Mouse (Mus musculus) lung, postnatal 14 days (tissue): Measurements from ENCODE around the gene Tnfrsf8.

ENCODE experiments used
- DNase-seq: peaks from one replicate; pipeline ENCODE4 v3.0.0; 2021

Tnfrsf8 gene

DNA sequence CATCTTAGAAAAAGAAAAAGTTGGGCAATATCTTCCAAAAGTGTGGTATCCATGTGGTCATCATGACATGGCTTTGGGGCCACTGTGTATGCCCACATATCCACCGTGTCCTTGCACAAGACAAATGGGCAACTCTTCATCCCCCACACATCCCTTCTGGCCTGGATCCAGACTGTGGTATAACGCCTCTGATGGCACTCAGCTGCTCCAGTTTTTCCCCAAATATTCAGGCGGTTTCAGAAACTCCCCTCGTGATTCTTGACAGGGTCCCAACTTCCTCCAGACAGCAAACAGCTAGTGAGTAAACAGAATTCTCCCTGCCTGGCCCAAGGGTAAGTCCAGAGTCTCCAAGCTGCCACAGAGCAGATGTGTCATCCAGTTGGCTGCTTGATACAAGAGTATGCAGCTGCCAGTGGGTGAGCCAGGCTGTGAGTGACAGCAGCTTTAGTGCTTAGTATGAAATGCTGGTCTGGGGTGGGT lies 47.3 kb downstream of the Tnfrsf8 start:
- peak; percentile 52 for DNase-seq

DNA sequence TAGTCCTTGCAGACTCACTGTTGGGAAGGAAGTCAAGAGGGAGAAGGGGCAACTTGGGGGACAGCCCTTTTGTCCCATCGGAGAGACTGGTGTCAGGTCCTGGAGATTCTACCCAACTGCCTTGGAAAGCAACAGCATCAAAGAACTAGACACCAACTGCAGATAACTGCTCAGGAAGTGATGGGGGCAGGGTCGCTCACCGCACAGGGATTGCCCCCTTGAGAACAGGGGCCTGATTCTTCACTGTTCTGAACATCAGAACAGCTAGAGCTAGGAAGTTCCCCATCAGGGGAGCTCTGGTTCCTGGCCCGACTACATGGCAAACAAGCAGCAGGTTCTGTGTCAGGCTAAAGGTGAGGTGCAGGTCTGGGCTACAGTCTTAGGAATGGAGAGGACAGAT lies 48.5 kb downstream of the Tnfrsf8 start:
- DNase-seq, result no peak

DNA sequence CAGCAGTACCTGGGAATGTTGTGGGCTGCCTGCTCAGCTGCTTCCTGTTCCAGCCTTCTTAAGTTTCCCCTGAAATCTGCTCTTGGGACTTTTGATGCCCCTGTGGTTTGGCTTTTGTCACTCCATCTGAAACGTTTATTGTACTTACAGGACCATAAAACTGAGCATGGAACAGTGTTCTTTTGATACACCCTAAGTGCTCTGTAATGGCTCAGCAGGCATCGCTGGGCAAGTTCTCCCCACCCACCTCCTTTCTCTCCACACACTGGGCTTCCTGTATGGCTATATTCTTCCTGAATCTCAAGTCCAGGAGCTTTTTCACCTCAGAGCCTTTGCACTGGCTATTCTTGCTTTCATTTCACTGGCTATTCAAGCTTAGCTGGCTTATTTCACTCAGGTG lies 50.2 kb downstream of the Tnfrsf8 start:
- DNase-seq, result no peak

DNA sequence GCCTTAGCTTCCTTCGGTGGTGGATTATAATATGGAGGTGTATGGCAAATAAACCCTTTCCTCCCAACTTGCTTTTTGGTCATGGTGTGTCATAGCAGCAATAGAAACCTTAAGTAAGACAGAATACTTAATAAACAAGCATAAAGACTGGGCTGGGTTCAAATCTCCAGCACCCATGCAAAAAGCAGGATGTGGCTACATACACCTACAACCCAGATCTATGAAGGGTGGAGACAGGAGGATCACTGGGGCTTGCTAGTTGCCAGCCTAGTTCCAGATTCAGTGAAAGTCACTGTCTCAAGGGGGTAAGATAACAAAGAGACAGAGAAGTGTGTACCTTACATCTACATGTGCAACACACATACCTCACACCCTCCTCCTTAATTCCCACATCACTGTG lies 51.4 kb downstream of the Tnfrsf8 start:
- no peak for DNase-seq

DNA sequence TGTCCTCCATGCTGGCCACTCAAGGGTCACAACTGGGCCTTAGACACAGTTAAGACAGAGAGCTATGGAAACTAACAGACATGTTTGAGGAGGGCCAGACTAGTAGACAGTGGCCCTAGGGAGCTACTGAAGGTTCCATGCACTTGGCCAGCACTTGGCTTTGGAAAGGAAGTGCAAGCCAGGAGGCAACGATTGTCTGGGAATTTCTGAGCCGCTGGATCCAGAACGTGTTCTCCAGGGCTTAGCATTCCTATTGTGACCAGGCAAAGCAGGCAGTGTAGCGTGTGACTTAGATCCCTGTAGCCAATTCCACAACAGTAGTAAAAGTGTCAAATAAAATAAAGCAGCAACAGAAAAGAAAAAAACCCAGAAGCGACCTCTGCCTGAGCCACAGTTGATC lies 54.2 kb downstream of the Tnfrsf8 start:
- DNase-seq, result no peak

DNA sequence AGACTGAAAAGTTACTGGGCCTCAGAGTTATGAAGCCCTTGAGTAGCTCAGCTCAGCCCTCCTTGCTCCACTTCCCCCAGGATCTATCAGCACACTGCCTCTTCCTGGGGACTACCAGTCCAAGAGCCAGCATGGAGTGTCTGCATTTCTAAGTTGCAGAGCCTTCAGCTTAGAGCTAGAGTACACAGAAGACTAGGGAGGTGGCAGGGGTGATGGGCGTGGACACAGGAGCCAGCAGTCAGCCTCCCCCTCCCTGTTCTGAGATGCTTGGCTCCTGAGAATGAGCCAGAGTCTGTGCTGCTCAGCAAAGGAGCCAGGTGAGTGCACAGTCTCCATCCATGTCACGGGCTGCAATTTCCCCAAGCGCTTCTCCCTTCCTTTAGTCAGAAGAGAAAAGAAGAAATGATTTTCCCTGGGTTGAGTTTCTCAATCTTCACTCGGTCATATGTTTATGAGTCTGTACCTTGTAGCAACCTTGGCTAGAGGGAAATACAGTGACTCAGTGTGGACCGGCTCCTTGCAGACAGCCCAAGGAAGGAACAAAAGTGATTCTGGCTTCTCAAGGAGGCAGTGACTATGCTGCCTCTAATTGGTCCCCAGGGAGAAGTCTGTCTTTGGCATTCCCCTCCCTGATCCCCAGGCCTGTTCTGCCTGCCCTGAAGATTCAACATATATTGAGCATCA lies 57.1 kb downstream of the Tnfrsf8 start:
- DNase-seq, result no peak

DNA sequence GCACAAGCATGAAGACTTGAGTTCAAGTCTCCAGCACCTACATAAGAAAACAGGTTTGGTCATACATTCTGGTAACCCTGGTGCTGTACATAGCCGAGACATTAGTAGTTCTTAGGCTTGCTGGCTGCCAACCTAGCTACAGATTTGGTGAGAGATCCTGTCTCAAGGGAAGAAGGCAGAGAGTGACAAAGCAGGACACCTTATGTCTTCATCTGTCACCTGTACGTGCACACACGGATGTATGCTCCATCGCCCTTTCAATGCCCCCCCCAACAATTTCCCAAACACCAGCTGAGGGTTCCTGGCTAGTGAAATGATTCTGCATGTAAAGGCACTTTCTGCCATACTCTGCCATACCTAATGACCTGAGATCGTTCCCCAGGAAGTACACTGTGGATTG lies 58.8 kb downstream of the Tnfrsf8 start:
- no peak for DNase-seq

DNA sequence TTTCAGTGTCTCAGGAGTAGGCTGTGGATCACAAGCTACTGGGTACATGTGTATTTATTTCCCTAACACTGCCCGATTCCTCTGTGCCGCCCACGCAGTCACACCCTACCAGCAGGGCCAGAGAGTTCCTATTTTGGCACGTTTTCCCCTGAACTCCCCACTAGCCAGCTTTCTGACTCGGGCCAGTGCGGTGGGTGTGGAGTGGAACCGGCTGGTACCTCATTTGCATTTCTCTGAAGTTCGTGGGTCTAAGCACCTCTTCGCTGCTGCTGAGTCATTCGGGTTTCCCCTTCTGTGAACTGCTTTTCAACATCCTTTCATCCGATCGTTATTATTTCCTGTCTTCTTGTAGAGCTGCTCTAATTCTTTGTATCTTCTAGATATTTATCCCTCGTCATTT lies 60.5 kb downstream of the Tnfrsf8 start:
- peak; percentile 54 for DNase-seq

DNA sequence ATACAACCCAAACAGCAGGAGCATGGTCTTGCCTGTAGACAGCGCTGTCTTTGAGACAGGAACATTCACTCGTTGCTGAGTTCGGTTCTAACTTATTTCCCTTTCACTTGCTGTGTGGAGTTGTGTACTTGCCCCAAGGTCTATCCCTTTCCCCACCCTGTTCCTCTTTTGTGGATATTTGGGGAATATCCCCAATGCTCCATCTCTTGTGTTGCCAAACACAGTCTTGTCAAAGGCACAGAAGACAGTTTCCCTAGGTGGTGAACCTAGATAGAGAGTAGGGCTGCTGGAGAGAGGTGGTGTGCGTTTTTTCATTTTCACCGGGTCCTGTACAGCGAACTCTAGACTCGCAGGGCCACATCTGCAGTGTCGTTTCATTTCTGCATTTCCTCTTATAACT lies 62.4 kb downstream of the Tnfrsf8 start:
- no peak for DNase-seq

DNA sequence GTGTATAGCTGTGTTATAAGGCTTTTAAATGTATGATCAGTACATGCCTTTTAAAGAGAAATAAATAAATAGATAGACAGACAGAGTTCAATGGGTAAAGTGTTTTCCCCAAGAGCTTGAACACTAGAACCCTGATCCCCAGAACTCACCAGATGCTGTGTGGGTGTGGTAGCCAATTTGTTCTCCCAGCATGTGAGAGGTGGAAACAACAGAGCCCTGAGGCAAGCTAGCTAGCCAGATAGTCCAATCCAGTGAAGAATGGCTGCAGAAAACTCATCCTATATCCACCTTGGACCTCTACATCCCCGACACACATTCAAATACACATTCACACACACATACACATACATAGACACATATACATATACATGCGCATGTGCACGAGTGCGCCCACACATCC lies 63.4 kb downstream of the Tnfrsf8 start:
- DNase-seq, result no peak

DNA sequence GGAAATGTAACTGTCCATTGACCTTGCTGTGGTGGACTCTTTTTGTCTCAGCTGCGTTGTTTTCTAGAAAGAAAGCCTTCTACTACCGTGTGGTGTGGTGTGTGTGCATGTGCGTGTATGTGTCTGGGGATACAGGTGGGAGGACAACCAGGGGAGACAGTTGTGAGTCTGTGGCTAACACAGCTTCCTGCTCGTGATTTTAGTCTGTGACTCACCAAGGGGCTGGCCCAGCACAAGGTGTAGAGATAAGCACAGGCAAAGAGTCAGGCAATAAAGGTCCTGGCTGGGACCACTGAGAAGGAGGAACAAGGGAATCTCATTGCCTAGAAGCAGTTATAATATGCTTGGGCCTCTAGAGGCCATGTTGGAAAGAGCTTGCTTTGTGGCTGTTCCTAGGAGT lies 65.0 kb downstream of the Tnfrsf8 start:
- no peak for DNase-seq

DNA sequence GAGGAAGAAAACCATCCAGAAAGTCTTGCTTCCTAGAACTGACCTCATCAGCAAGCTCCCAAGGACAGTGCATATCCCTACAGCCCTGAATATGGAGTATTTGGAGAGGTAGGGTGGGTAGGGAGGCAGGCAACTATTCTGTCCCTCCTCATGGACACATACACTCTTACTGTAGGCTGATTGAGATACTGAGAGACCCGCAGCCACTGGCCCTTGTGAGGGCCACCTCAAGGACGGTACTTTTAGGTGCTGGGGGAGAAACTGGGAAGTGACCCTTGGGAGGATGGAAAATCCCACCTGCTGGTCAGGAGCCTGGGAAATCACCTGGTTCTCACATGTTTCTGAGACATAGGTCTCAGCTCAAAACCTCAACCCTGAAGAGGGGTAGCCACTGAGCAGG lies 67.4 kb downstream of the Tnfrsf8 start:
- DNase-seq, result no peak

DNA sequence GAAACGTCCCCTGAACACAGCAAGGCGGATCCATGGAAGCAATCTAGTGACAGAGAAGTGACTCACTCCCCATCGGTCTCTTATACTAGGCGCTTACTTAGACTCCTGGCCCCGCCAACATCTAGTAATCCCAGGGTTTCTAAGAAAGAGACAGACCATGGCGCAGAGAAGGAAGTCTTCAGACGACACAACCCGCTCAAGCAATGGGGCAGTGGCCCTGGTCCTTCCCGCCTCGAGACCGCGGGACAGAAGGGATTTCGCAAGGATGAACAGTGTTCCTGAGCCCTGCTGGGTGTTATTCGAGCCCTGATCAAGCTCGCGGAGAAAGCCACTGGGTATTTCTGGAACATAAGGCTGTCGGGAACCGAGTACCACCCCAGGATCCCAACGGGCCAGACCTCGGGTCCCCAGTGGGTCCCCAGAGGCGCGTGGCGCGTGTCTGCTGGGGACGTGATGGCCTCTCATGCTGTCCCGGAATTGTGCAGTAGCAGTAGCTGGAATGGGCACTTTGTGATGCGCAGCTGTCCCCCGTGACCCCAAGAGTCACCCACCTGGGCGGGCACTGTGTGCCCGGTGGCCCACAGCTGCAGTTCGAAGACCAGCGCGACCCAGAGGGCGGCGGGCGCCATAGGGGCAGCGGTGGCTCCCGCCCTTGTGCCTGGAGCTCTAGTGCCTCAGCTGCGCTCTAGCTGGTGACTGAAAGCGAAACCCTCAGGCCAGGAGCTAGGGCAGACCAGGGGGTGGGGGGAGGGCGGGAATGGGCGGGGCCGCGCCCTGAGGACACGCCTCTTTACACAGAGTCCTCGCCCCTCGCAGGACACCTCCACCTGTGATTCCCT lies 68.6 kb downstream of the Tnfrsf8 start, which contains the start of gene Tnfrsf1b:
Gene Tnfrsf1b, minus strand, starts transcription at position 698 of the 839 bp plus-strand sequence.
- peak; percentile 66 for DNase-seq

DNA sequence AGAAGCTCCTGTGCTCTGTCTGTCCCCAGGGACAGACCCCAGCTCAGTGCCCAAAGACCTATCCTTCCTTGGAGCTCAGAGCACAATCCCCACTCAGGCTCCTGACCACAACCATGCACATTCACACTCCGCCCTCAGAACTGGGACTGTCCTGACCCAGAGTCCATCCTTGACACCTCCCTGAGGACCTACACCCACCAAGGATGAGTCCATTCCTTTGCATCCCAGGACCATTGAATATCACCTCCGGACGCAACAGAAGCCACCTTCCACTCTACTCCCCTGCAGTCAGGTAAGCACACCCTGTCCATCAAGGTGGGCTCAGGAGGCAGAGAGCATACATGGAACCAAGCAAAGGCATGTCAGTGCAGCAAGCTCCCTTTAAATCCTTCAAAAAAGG lies 69.4 kb downstream of the Tnfrsf8 start:
- DNase-seq, result no peak

DNA sequence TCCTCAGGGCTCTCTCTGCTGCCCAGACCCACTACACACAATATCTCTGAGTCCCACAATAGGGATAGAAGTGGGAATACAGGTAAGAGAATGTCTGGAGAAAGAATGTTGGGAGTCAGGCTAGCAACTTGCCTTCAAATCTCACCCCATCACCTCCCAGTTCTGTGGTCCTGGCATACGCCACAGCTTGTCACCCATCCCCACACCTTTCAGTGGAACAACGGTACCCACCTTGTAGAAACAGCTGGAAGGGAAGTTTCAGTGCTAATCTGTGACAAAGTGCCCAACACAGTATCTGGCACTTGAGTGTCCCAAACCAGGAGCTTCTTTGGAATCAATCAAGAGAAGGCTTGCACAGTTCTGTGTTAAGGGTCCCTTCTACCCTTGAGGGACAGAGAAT lies 70.3 kb downstream of the Tnfrsf8 start:
- no peak for DNase-seq

DNA sequence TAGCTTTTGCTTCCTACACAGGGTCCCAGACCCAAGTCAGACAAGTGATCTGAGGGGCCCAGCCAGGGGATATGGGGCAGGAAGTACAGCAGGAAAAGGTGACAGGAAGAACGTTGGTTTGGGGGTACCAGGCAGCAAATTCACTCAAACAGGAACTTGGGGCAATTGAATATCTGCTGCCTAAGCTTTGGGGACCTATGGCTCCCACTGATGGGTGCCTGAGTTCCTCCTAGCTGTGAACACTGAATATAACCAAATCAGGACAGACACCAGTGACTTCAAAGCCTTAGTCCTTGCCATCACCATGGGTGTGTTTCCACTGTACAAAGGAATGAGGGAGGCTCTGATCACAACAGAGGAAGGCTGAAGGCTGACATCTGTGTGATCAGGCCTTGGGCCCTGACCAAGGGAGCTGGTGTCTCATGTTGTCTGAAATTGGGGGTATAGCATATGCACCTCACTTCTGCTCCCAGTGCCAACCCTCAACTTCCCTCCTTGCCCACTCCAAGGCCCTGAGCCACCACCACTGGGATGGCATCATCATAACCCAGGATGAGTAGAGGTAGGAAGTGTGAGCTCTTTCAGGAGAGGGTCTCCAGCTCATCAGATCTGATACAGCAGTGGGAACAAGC lies 72.1 kb downstream of the Tnfrsf8 start:
- no peak for DNase-seq

DNA sequence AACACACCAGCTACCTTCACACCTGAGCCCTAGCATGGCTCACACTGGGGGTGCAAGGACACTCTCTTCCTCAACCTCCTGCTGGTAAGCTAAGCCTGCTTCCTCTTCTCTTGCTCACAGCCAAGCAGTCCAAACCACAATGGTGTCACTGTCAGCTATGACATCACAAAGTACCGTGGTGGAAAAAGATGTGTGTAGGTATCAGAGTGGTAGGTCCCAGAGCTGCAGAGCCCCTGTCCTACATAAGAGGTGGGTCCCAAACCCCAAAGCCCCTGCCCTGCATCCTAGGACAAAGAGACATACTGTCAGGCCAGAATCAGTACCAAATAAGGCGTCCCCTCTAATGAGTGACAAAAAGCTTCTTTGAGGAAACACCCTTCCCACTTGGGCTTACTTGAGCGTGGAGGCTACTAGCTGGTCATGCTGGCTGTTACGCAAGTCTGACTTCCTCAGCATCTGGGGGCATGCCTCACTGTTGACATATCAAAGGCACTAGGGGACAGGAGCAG lies 74.2 kb downstream of the Tnfrsf8 start:
- peak; percentile 51 for DNase-seq

DNA sequence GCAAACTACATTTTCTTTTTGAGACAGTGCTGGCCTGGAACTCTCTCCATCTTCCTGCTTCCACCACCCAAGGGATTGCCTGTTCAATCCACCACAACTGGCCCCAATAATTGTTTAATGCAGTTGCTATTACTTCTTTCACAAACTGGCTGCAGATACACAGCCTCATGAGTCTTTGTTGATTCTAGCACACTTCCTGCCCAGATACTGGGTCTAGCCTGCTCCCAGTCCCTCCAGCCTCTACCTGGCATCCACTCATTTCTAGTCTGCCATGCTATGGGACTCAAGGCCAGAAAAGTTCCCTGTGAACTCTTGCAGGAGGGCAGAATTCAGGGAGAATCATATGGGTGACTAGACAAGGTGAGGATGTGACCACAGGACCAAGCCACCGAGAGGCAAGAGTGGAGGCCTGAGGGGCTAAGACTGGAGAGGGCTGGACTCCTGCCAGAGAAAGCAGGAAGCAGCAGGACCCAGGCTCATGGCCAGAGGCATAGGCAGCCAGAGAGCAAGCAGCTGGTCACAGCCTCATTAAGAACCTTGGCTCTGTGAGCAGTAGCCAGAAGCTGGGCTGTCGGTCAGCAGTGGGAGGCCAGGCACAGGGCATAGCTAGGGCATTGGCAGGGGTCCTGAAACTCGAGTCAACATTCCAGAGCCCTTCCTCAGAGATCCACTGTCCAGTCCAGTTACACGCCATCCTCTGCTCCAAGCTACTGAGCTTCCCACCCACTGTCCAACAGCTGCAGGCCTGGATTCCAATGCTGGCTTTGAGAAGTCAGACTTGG lies 75.7 kb downstream of the Tnfrsf8 start:
- DNase-seq, result peak; percentile 72

DNA sequence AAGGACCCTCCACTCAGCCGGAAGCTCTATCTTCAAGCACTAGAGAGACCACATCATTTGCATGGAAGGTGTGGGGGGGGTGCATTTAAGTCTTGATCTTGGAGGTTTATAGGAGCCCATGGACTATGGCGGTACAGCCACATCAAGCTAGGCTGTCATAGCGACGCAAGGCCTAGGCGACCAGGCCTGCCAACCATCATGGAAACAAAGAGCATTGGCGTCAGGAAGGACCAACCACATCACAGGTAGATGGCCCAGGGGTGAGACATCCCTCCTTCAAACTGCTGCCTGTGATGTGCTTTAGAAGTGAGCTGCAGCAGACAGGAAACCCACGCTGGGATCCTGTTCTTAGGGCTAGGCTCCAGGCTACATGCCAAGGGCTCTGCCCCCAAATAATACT lies 78.9 kb downstream of the Tnfrsf8 start:
- DNase-seq, result no peak

DNA sequence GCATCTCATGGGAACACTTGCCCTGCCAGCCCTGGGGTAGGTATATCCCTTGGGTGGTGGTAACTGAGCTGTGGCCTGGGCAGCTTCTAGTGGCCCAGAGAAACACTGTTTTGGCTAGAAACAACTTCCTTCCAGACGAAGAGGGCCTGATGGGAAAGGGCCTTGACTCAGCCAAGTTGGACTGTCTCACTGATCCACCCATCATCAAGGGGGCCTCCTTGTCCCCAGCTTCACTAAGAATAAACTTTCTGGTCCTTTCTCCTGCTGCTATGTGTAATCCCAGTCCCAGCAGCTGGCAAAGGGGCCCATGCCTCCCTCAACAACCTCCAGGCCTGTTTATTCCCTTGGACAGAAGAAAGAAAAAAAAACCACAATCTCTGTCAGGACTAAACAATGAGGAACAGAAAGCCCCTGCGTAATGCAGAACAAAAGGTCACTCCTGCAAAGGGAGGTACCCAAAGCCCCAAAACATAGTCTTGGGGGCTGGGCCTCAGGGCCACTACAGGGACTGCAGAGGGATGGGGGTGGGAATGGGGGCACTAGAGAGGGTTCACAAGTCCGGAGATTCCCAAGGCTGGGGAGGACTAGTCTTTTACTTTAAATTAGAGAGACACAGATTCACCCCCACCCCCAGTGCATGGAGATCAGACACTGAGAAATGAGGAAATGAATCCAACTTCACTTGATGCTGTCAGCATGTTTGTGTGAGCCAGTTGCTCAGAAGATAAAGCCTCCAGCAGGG lies 81.3 kb downstream of the Tnfrsf8 start:
- DNase-seq, result peak; percentile 36

DNA sequence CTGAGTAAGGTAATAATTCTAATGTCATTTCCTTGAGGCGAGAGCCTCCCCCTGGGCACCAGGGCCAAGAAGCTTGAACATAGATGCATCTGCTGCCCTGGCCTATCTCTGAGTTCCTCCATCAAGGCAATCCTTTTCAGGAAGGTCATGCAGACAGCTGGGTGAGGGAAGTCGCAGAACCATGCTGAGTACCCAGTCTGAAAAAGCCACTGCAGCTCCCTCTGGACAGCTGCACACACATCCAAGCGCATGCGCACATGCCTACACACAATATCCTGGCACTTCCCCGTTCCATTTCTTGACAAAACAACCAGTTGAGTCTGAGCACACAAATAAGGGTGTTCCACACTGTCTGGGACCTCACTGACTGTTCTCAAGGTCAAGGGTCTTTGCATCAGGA lies 83.2 kb downstream of the Tnfrsf8 start:
- DNase-seq, result no peak

DNA sequence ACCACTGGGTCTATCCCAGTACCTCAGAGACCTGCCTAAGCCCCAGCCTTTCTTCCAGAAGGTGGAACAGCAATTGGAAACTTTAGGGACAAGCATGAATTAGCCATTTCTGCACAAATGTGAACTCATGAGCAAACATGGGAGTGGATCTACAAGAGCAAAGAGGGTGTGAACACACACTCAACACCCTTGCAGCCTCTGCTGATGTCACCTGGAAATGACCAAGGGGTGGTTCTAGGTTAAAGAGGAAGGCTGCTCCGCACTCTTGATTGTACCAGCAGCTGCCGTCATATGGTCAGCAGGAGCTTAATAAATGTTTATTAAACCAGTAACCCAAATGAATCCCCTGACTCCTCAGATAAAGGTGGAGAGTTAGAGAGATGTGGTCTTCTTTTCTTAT lies 84.3 kb downstream of the Tnfrsf8 start:
- no peak for DNase-seq
